Mouse (Mus musculus): Measurements from ENCODE around the gene Krt9.
"Not testable (repeated sequence)": the region's sequence is repeated elsewhere in the genome, so short reads cannot be mapped to it uniquely, and the experiment has no call there.

Krt9 gene

DNA sequence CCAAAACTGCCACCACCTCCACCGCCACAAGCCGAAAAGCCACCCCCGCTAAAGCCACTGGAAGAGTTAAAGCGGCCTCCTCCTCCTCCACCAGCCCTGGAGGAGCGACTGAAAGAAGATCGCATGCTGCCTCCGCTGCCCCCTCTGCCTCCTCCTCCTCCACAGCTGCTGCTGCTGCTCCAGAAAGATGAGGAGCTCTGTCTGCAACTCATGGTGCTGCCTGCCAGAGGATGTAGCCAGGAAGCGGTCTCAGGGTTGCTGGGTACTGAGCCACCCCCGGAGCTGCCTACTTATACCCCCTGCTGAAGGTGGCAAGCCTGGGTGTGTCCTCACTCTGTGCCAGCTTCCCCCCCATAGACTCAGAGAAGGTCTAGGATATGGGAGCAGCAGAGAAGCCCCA is at the start of gene Krt9:
Gene Krt9 (minus strand): TSS at position 255 of the 400 bp plus-strand sequence.
- DNase-seq (ENCODE audit: extremely low read depth, low read depth): no peak

DNA sequence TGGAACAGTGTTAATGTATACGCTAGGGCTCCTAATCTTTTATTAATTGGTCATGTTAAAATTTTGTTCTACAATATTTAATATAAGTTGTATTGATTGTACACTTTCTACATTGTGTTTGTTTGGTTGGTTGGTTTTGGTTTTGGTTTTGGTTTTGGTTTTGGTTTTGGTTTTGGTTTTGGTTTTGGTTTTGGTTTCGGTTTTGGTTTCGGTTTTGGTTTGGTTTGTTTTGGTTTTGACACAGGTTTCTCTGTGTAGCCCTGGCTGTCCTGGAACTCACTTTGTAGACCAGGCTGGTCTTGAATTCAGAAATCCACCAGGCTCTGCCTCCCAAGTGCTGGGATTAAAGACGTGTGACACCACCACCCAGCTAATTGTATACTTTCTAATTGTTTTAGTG is 47.2 kb upstream of the Krt9 start:
- DNase-seq (ENCODE audit: extremely low read depth, low read depth): not testable (repeated sequence)

DNA sequence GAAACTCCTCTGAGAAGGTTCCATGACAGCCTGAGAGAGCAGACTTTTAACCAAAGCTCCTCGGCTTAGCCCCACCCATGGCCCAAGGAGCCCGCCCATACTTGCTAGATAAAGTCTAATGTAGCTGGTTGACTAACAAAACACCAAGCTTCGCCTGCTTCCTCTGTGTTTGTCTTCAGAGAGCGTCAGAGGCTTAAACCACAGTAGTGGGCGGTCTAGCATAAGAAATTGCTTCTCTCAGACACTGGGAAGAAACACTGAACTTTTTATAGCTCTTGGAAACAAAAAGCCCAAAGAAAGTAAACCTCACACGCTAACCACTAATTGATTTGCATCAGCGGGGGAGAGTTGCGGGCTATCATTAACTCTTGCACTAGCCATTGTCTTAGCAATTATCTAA is 28.7 kb upstream of the Krt9 start:
- no peak for DNase-seq (ENCODE audit: extremely low read depth, low read depth)

DNA sequence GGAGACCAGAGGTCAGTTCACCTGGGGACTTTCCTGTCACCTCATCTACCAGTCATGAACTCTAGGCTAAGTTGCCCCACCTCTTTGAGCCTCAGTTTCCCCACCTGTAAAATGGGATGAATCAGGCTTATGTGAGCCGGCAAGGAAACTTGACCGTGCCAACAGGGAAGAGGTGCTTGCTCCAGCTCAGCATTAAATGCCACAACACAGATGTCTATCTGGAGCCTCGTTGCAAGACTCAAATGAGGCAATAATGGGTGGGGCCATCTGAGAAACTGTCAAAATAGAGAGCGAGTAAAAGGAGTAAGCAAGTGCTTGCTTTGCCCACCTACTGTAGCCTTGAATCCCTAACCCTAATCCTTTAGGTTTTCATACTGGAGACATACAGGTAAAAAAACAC is 26.3 kb upstream of the Krt9 start:
- DNase-seq (ENCODE audit: extremely low read depth, low read depth): no peak

DNA sequence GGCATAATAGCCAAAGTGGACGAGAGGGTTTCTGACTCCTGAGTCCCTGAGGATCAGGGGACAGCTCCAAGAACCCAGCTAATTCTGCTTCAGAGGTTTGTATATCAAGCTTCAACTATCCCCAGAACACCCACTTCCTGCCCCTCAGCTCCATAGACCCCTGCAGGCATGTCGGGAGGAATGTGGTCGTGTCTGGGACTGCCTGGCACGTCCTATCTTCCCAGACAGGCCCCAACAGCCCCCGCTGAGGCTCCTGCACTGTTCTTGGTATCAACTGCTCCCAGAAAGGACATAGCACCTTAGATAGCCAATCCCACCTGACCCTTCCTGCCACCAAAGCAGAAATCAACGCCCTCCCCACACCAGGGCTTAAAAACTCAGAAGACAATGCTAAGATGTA is 15.5 kb upstream of the Krt9 start:
- no peak for DNase-seq (ENCODE audit: extremely low read depth, low read depth)

DNA sequence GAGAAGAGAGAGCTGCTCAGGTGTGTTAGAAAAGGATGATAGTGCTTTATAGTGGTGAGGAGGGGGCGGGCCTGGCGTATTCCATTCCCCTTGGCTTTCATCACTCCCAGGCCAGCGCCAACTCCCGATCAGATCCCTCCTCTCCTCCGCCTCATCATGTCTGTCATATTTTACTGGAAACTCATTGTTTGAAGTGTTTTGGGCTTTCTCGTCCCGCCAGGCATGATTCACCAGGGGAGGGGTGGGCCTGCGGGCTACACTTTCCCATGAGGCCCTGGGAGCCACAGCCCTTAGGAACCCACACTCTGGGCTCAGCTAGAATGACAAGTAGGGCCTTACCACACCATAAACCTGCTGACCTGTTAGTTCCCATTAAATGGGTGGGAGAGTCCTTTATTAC is 14.5 kb upstream of the Krt9 start, which contains the start of gene Krt14:
Gene Krt14 (minus strand): TSS at position 51 of the 400 bp plus-strand sequence.
- no peak for DNase-seq (ENCODE audit: extremely low read depth, low read depth)

DNA sequence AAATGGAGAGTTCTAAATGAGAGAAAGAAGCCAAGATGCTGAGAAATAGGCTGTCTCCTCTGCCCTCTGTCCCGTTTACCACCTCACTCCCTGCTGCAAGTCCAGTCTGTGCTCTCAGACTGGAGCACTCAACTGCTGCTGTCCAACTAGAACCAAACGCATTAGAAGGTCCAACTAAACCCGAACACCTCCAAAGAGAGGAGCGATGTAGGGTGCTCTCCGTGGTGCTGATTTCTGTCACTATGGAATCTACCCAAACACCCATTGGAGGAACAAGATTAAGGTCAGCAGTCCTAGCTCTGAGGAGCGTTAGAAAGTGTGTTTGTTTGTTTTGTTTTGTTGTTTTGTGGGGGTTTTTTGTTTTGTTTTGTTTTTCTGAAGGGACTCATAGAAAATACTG is 10.4 kb upstream of the Krt9 start:
- DNase-seq (ENCODE audit: extremely low read depth, low read depth): no peak

DNA sequence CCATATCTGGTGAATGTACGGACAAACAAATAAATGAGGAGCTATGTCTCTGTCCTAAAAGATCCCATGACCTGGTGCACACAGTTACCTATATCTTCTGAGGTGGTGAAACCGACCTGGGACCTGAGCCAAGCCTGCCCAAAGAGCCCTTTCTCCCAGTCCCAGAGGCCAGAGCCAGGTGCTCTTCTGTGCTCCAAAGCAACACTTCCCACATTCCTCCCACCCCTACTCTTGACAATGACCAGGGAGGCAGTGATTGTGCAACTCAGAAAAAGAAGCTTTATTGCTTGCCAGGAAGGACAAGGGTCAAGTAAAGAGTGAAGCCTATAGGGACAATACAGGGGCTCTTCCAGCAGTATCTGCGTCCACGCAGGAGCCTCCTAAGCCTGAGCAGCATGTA is 9.9 kb upstream of the Krt9 start:
- no peak for DNase-seq (ENCODE audit: extremely low read depth, low read depth)

DNA sequence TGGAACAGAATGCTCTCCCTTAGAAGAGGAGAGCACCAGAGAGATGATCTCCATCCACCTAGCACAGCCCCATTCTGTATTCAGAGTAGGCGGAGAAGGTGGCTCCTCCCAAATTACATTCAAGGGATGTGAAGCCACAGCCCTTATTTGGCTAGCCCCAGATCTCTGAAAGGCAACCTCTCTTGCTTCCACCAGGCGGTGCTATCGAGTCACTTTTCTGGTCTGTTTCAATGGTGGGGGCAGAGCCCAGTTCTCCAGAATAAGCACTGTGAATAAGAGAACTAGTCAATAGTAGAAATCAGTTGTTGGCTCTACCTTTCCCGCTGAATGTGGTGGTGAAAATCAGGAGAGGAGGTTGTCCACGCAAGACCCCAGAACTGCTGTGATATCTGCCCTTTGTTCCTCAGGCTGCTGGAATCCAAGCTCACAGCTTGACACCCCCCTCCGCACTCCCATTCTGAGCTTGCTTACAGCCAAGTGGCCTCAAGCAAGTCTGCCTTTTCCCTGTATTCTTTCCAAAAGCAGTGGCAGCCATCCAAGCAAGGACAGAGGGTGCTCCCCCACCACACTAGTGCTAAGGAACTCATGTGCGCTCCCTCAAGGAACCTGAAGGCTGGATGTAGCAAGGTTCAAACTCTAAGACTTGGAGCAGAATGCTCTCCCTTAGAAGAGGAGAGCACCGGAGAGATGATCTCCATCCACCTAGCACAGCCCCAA is 7.2 kb upstream of the Krt9 start:
- no peak for DNase-seq (ENCODE audit: extremely low read depth, low read depth)

DNA sequence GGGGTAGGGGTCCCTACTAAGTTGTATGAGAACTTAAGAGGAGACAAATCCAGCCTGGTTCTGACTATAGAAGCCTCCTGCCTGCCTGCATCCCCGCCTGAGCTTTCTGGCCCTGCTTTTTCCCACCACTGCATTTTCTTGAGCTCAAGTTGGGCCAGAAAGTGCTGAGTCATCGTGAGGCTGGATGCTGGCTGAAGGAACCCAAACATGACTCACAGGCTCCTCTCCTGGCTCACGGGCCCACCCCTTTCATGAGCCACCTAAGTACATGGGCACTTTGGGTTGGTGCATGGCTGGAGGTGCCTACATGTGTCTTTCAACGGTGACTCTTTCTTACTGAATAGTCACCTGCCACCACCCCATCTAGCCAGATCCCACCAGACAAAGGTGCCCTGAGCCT is 5.6 kb upstream of the Krt9 start:
- DNase-seq (ENCODE audit: extremely low read depth, low read depth): no peak

DNA sequence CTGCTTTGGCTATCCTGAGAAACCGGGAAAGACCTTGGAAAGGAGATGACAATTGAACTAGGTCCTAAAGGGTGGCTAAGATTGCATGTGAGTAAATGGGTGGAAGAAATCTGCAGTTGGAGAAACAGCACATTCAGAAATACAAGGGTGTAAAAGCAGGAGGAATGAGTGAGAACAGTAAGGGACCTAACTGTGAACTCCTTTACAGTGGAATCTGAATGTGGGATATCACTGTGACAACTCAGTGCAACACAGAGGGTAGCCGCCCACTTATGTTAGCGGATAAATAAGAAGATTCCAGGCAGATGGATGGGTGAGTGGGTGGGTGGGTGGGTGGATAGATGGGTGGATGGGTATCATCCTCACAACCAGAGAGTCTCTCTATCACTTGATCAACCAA is 1.2 kb downstream of the Krt9 start:
- no peak for DNase-seq (ENCODE audit: extremely low read depth, low read depth)

DNA sequence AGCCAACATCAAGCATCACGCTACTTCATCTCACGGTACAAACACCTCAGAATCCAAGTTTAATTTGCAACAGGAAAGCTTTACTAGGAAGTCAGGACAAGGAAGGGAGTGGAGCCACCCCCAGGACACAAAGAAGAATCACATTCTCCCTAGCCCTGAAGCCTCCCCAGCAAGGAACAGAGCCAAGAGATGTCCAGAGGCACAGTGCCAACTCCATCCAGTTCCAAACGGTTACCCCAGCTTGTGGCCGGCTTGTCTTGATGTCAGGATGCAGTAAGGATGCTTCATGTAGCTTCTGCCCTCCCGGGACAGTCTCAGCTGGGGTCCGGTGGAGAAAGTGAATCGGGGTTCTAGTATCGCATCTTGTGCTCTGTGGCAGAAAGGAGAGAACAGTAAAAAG is 6.3 kb downstream of the Krt9 start:
- DNase-seq (ENCODE audit: extremely low read depth, low read depth): no peak

DNA sequence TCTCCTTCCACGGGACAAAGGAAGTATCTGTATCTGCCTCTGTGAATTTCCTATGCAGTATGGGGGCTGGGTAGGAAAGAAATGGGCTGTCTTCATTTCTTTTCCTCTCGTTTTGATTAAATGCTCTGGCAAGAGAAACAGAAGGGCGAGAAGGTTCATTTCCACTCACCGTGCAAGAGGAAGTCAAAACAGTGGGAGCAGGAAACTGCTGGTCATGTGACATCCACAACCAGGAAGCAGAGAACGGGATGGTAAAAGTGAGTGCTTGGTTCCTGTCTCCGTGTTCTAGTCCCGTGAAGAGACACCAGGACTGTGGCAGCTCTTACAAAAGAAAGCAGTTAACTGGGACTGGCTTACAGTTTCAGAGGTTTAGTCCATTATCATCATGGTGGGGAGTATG is 11.3 kb downstream of the Krt9 start:
- DNase-seq (ENCODE audit: extremely low read depth, low read depth): no peak

DNA sequence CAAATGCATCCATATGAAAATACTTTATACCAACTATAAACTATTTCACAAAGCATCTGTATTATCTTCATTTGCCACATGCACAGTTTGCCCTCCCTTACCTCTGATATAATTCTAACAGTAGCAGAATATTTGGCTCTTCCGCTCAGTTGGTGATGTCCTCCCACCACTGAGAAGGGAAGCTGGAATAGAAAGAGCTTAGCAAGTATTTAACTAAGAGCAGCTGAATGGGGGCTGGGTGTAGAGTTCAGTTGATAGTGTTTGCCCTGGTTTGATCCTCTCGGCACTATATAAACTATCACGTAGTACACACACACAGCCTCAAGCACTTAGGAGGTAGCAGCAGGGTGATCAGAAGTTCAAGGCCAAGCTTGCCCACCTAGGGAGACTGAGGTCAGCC is 13.8 kb downstream of the Krt9 start:
- no peak for DNase-seq (ENCODE audit: extremely low read depth, low read depth)

DNA sequence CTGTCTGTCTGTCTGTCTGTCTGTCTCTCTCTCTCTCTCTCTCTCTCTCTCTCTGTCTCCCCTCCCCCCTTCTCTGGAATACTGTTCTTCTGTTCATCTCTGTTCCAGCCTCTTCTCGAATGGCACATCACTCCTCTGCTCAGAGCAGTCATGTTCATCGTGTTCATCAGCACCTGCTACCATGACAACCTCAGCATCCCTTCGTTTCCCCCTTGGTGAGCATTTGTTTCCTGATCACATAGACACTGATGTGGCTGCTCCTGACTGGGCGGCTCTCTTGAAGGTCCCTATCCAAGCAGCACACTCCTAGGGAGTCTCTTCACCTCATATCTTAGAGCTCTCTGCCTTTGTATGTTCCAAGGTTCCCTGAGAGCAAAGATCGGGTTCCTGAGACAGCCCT is 14.7 kb downstream of the Krt9 start:
- no peak for DNase-seq (ENCODE audit: extremely low read depth, low read depth)

DNA sequence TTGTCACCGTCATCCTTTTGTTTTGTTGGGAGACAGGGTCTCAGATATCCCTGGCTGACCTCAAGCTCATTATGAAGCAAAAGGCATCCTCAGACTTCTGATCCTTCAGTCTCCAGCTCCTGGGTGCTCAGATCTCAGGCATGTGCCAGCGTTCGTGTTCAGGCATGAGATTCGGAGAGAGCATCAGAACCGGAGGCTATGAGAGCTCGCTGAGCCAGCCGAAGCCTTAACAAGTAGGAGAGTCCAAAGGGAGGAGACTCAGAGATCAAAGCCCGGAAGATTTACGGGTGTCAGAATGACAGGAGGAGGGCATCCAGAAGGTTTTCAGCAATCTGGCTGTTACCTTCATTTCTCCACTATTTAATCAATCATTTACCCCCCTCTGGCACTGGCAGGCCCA is 16.3 kb downstream of the Krt9 start:
- no peak for DNase-seq (ENCODE audit: extremely low read depth, low read depth)

DNA sequence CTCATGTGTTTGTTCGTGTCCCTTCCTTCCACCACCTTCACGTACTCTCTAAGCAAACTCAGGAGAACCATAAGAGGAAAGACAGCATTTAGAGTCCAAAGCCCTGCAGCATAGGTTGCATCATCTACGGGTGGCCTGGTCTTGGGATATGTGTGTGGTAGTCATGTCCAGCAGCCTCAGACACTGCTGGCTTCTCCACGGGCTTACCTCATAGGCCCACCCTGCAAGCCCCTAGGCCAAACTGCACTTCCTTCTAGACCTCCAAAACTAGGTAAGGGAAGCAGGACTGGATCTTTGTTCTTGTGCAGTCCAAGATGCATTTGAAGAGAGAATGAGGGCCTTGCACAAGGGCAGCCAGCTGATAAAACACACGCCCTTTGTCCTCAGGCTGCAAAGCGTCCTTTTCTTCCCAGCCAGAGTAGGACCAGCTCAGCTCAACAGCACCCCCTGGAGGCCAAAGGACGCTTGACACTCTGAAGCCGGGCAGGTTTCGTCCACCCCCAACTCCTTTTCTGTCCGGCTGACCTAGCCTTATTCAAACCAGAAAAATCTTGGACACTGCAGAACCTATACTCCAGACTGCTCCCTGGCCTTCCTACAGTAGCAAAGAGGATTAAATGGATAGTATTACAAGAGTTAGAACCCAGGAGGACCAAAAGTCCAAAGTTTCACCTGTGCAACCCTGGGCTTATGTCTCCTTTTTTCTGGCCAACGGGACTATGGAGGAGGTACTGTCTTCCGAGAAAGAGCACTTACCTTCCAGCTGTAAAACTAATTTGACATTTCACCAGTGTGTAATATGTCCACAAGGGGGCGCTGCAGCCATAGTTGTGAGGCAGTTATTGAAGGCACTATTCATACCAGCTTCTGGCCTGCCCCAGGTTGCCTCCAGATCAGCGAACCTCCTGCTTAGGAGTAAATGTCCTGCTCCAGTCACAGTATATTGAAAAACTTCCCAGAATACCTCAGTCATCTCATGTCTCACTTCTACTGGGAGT is 24.0 kb downstream of the Krt9 start:
- DNase-seq (ENCODE audit: extremely low read depth, low read depth): no peak

DNA sequence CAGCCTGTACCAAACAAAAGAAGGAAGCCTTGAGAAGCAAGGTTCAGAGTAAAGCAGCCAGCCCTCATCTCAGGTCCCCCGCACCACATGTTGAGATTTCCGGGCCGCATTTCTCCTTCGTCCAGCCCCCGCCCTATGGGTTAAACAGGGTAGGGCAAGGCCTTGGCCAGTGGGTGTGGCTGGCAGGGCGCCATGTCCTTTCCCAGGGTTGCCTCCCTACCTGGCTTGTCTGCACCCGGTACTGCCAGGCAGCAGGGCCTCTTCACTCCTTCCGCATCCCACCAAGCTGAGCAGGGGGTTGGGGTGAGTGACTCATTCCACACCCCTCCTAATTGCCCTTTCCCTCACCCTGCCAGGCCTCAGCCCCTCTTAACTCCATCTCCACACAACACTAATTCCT is 25.0 kb downstream of the Krt9 start:
- no peak for DNase-seq (ENCODE audit: extremely low read depth, low read depth)

DNA sequence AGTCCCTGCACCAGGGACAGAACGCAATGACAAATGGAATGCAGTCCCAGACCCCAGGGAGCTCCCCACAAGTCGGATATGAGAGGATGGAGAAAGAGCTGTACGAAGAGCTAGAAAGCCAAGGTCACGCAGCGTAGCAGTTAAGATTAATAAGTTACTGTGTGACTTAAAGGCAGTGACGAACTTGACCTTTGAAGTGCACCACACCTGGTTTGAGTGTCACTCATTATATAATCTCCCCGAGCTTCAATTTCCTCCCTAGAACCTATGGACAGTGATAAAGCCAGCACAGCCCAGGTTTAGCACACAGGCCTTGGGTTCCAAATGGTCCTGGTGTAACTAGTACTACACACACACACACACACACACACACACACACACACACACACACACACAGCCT is 28.7 kb downstream of the Krt9 start:
- DNase-seq (ENCODE audit: extremely low read depth, low read depth): no peak

DNA sequence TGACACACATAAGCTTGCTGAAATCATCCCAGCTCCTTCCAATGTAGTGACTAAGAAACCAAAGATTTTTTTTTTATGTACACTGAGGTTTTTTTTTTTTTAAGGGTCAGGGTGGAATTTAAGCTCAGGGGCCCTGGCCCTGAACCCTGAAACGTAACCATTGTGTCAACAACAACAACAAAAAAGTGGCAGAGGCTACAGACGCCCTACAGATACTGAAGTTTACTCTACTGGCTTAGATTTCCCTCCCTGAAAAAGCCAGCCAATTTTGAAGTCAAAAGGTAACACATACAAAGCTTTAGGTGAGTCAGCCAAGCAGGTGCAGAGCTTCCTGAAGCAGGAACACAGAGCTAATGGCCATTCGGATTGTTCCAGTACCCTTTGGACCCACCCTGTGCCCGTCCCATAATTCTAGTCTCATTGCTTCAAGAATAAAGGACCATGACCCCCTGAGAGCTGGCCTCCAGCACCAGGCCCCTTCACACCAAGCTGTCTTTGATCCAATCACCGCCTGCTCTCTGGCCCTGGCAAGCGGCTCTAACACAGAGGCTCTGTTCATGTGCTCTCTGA is 35.1 kb downstream of the Krt9 start:
- DNase-seq (ENCODE audit: extremely low read depth, low read depth): no peak

DNA sequence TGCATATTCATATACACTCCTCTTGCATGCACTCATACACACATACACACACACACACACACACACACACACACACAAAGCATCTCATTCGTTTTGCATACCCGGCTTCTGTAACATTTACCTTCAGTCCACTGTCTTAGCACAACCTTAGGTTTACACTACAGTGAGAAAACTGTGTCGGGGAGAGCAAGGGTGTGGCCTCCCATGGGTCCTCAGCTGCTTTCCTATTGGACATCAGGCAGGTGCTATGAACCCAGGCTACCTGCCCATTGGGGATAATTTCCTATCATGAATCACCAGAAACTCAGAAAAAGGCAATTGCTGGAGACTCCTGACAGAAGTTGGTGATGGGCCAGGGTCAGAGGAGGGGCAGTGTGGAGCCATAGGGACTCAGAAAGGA is 35.7 kb downstream of the Krt9 start:
- no peak for DNase-seq (ENCODE audit: extremely low read depth, low read depth)

All from MEL-GATA-1-ER (cell line).